Mouse (Mus musculus): Measurements from ENCODE around the gene Abcf2.

Gene Abcf2

GRCm38 (mm10) chr5:24601911-24602750, 24.9 kb upstream of the Abcf2 start:
- peak; percentile 83 to 92 for DNase-seq

DNA sequence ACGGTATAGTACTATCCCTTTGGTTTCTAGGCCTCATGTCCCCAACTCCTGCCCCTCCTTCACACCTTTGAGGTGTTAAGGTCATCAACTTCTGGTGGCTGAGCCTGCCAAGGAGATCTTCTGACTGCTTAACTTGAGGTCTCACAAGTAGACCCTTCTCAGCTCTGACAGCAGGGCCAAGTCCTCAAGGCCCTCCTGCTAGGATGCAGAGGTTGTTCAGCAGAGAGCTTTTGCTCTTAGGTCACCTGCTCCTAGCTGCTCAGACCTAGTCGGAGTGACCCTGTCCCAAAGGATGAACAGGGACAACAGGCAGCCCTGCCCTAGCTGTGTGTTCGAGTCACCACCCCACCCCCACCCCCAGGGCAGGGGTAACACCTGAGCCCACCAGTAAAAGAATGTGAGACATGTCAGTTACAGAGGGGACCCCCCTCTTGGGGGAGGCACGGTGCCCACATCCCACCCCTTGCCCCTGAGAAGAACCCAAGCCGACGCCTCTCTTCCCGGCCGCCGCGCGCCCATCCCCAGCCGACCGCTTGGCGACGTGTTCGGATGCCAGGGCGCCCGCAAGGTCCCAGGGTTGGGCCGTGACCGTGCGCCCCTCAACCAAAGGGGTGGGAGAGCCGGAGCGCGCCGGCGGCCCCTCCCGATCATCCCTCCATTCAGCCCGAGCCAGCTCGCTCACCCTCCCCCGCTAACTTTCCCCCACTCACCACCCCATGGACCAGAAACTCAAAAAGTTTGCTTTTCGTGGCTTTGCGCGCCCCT, 24.0 kb upstream of the Abcf2 start:
- DNase-seq = peak in 1 of 2 experiments; percentile 57

DNA sequence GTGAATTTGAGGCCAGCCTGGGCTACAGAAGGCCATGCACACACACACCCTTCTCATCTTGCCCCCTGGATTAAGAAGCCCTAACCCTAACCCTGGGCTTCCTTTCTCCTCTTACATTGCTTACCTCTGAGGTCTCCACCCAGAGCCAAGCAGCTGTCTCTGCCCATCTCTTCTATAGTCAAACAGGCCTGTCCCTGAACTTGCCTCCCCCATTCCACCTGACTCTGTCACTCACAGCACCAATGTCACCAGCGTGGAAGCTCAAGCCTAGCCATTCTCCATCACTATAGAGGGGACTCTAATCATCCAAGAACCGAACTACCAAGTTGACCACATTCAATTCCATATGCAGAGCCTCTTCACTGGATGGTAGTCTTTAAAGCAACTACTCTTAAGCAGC, 23.0 kb upstream of the Abcf2 start:
- no peak for DNase-seq

- no peak for DNase-seq
These were observed 21.9 kb upstream of the Abcf2 start for GRCm38 (mm10) chr5:24599137-24599536.

GRCm38 (mm10) chr5:24598570-24599006, 21.3 kb upstream of the Abcf2 start:
- DNase-seq = peak; percentile 77 to 78

DNA sequence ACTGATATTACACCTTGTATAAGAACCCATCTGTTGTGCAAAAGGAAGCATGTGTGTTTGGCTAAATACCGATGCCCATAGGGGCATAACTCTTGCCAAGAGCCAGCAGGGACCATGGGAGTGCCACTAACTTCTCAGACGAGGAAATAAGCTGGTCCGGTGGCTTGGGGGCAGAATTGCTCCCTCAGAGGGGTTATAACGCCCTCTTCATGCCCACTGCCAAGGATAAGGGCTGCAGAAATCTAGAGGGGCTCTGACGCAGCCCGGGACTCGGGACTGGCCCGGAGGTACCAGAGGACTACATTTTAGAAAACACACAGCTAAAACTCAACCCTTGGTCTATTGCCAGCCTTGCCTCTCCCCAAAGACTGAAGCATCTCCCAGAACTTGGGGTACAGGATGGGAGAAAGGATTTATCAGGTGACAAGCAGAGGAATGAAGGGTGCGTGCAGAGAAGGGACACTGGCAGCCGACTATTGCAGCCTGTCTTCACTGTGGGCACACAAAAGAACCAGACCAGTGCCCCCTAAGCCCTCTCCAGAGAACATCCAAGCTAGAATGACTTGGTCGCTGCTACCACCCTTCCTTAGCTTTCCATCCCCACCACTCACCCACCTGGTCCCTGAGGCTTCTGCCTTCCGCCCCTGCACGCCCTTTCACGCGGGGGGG, 20.8 kb upstream of the Abcf2 start:
- no peak for DNase-seq

DNA sequence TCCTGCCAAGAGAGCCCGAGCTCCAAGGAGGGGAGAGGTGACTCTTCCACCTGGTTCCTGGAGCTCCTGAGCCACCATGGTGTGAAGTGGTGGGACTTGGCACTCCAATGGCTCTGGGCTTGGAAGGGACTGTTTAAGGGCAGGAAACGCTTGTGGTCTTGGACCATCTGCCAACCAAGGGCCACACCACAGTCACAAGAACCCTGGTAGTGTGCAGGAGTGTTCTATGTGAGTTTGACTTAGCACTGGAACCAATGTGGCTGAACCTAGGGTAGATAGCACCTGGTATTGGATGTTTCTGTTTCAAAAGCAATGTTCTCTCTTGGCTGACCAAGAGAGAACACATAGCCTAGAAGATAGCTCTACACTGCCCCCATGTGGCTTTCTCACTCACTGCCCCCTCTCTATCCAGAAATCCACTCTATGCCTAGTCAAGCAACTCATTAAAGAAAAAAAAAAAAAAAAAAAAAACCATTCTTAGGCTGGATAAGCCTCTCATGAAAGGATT, 20.0 kb upstream of the Abcf2 start:
- peak; percentile 70 to 86 for DNase-seq

GRCm38 (mm10) chr5:24596519-24597171, 19.4 kb upstream of the Abcf2 start:
- DNase-seq = peak in 1 of 2 experiments; percentile 38

DNA sequence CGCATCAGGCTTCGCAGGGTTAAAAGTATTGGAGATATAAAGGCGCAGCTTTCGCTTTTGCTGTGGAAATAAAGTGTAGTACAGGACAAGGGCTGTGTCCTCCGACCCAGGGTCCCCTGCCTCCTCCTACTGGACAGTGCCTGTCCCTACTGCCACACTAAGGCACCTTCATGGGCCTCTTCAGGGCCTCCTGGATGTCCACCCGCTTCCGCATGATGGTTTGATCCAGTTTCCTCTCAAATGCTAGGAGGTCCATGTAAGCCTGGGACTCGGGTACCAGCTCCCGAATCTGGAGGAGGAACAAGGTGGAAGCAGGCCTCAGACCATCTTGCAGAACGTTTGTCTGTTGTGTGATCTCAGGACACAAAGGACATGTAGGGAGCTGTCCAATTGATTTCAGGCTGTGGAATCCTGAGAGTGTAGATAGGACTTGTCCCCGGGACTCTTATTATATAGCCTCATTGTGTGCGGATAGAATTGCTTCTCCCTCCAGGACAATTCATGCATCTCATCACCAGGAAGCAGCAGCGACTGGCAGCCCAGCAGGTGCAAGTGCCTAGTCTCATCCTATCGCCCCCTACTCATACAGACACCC, 18.6 kb upstream of the Abcf2 start:
- DNase-seq = no peak

DNA sequence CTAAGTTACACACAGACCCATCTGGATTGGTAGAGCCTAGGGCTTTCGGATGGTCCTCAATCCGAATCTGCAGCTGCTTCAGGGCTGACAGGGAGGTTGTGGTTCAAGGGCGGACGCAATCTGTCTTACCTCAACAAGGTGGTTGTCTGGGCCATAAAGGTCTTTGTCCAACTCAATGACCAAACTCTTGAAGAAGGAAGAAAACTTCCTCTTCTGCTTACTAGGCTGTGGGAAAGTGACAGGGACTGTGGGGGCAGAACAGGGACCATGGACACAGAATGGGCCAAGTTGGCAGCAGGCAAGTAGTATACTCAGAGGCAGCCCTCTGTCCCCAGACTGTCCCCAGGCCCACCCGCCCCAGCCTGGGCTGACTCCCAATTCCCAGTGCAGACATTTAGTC, 18.0 kb upstream of the Abcf2 start:
- DNase-seq = no peak

- DNase-seq = no peak
These were observed 17.1 kb upstream of the Abcf2 start for GRCm38 (mm10) chr5:24594346-24594745.

- no peak for DNase-seq
These were observed 16.7 kb upstream of the Abcf2 start for GRCm38 (mm10) chr5:24593928-24594327.

- no peak for DNase-seq
These were observed 16.0 kb upstream of the Abcf2 start for GRCm38 (mm10) chr5:24593230-24593629.

DNA sequence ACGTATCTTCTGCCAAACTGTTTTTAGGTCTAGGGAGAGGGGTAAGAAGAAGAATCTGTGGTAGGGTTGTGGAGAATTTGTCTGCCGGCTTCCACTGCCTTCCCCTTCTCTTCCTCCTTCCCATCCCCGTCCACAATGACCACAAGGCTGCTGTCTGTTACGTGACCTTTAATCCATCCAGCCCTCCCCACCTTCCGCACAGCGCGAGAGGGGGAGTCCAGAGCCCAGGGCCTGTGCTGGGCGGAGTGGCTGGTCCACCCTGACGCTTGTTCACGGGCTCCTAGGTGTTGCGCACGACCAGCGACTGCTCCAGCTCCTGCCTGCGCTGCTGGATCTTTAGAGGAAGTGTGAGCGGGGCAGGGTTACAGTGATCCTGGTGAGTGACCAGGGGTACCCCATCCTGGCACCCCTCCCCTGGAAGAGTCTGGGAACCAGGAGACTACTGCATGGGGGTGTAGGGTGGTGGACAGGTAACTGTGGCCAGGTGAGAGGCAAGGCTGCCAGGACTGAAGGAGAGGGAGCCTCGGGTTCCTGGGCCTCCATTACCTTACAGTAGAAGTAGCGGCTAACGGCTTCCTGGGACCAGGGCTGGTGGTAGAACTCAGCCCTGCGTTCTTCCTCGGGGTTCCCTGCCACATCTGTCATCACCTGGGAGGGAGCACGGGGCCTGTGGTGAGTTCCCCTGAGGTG, 15.3 kb upstream of the Abcf2 start:
- peak in 1 of 2 experiments; percentile 28 for DNase-seq

GRCm38 (mm10) chr5:24591796-24592470, 14.7 kb upstream of the Abcf2 start:
- DNase-seq = peak in 1 of 2 experiments; percentile 38

GRCm38 (mm10) chr5:24591268-24591721, 14.0 kb upstream of the Abcf2 start:
- DNase-seq = peak; percentile 35 to 43

- DNase-seq = no peak
These were observed 12.5 kb upstream of the Abcf2 start for GRCm38 (mm10) chr5:24589511-24590500.

DNA sequence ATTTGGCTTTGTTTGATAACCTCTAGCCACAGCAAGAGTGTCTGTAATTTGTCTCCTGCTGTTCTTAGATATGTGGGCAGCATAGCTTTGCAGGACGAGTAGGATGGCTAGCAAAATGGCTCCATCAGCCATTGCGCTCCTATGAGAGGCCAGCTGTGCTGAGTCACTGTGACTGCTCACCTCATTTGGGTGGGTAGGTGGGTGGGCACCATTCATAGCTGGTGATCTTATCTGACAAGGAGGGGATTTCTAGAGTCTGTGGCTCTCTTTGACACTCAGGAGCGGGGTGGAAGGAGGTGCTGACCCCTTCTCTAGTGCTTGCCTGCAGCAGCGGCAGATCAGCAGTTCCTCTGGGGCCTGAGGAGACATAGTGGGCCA, 9.9 kb upstream of the Abcf2 start:
- no peak for DNase-seq

GRCm38 (mm10) chr5:24586547-24587199, 9.4 kb upstream of the Abcf2 start, which contains the start of gene Chpf2:
Gene Chpf2, plus strand, starts transcription at chr5:24586741.
- peak; percentile 87 to 88 for DNase-seq
